ENCODE assay signal across 25 mouse cellular contexts in genomic region chr13:60511101-60511500, GRCm38 (mm10).
"Had no signal": no experiment of that assay in that cellular context is flagged by ENCODE, and none has a peak within 500 bp of the region (broad histone marks: within the 10 kb centered on the region; RNA-seq: fewer than 3 reads in every experiment).

No protein-coding gene starts in this region.

- H3K4me1 ChIP-seq: embryonic facial prominence, embryonic 15.5 days; forebrain, embryonic 15.5 days had no signal

- H3K27ac ChIP-seq: embryonic facial prominence, embryonic 10.5 days; embryonic facial prominence, embryonic 12.5 days; embryonic facial prominence, embryonic 13.5 days; embryonic facial prominence, embryonic 15.5 days; forebrain, embryonic 10.5 days; forebrain, embryonic 12.5 days; forebrain, embryonic 13.5 days; forebrain, embryonic 15.5 days; gastrocnemius, adult 2 months had no signal

- ATAC-seq: forebrain, embryonic 13.5 days; forebrain, embryonic 14.5 days; forebrain, embryonic 15.5 days; forebrain, embryonic 16.5 days; forebrain, postnatal 0 days had no signal

- H3K27me3 ChIP-seq: embryonic facial prominence, embryonic 12.5 days; embryonic facial prominence, embryonic 13.5 days; embryonic facial prominence, embryonic 15.5 days; forebrain, embryonic 12.5 days; forebrain, embryonic 13.5 days; forebrain, embryonic 15.5 days had no signal

- H3K9me3 ChIP-seq: embryonic facial prominence, embryonic 10.5 days; embryonic facial prominence, embryonic 12.5 days; embryonic facial prominence, embryonic 13.5 days; embryonic facial prominence, embryonic 15.5 days; forebrain, embryonic 12.5 days; forebrain, embryonic 13.5 days; forebrain, embryonic 15.5 days had no signal

- H3K9ac ChIP-seq: embryonic facial prominence, embryonic 12.5 days; embryonic facial prominence, embryonic 13.5 days; embryonic facial prominence, embryonic 15.5 days; forebrain, embryonic 12.5 days; forebrain, embryonic 13.5 days; forebrain, embryonic 15.5 days; forebrain, postnatal 0 days had no signal

- H3K4me3 ChIP-seq: embryonic facial prominence, embryonic 10.5 days; embryonic facial prominence, embryonic 12.5 days; embryonic facial prominence, embryonic 13.5 days; embryonic facial prominence, embryonic 15.5 days; erythroblast, embryonic 14.5 days; forebrain, embryonic 10.5 days; forebrain, embryonic 12.5 days; forebrain, embryonic 13.5 days; forebrain, embryonic 15.5 days; gastrocnemius, adult 2 months had no signal

- H3K36me3 ChIP-seq: embryonic facial prominence, embryonic 10.5 days; embryonic facial prominence, embryonic 12.5 days; embryonic facial prominence, embryonic 13.5 days; embryonic facial prominence, embryonic 15.5 days; forebrain, embryonic 10.5 days; forebrain, embryonic 12.5 days; forebrain, embryonic 15.5 days had no signal

- H3K4me2 ChIP-seq: embryonic facial prominence, embryonic 12.5 days; embryonic facial prominence, embryonic 13.5 days; embryonic facial prominence, embryonic 15.5 days; forebrain, embryonic 12.5 days; forebrain, embryonic 13.5 days; forebrain, embryonic 15.5 days had no signal

- DNase-seq: cerebellum, adult 18-20 months; cerebellum, adult 2 months; cerebellum, adult 8-10 months; cerebellum, adult 9-10 months; cerebellum, postnatal 25 days; cerebellum, postnatal 36 days; embryo, embryonic 11 days; forebrain, postnatal 0 days; gastrocnemius, adult 2 months; gastrocnemius, postnatal 10 days; gastrocnemius, postnatal 14 days; gastrocnemius, postnatal 25 days; gastrocnemius, postnatal 36 days; heart, adult 18-20 months had no signal
